Mouse (Mus musculus): ENCODE measurements around the gene Atg4d. TPM values are rescaled to one million over a fixed set of nuclear protein-coding genes. Genes with fewer than 3 reads are reported as not detected.
"Not testable (repeated sequence)": the region's sequence is repeated elsewhere in the genome, so short reads cannot be mapped to it uniquely, and the experiment has no call there.

The Atg4d gene
- polyA plus RNA-seq, 1 experiment: 27.5 TPM

DNA sequence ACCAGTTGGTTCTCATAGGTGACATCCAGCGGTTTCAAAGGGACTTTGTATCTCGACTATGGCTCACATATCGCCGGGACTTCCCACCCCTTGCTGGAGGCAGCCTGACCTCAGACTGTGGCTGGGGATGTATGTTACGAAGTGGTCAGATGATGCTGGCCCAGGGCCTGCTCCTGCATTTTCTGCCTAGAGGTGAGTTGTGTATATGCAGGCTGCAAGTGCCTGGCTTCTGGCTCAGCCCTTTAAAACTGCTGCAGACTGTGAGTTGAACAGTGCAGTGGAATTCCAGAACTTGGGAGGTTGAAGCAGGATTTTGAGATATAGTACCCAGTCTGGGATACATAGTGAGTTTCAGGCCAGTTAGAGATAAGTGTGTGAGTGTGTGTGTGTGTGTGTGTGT, 1.8 kb downstream of the Atg4d start:
- no peaks in the 10 kb centered on the region; the same call in 1 of the 2 replicates for H3K36me3 ChIP-seq (ENCODE audit: control insufficient read depth, insufficient read depth, low read length)
- H3K27ac ChIP-seq (ENCODE audit: control insufficient read depth, insufficient read depth, low read depth, low read length): no peak overlapping the region
- no peaks in the 10 kb centered on the region for H3K27me3 ChIP-seq (ENCODE audit: control insufficient read depth, insufficient read depth, low read length)
- TF ChIP-seq POLR2A (IDR thresholded peaks at IDR 0.05; ENCODE audit: control insufficient read depth, low read depth, low read length): no peak
- no peak for TF ChIP-seq CTCF (IDR thresholded peaks at IDR 0.05; ENCODE audit: control insufficient read depth, insufficient read depth, insufficient replicate concordance, low read depth, low read length)
- H3K4me3 ChIP-seq (ENCODE audit: control insufficient read depth, low read depth, low read length): no peak overlapping the region
- H3K4me1 ChIP-seq (ENCODE audit: control insufficient read depth, insufficient read depth, low read length): peaks cover 12% of the 10 kb centered on the region

DNA sequence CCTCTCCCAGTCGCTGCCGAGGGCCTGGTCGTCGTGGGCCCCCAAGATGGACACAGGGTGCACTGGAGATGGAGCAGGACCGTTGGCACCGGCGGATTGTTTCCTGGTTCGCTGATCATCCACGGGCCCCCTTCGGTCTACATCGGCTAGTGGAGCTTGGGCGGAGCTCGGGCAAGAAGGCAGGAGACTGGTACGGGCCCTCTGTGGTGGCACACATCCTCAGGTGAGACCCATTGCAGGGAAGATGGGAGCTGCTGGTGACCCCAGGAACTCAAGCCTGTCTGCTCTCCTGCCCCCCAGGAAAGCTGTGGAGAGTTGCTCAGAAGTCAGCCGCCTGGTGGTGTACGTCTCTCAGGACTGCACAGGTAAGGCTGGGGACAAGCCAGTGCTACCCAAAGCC, 3.2 kb downstream of the Atg4d start:
- Histone ChIP-seq H3K27me3 (ENCODE audit: control insufficient read depth, insufficient read depth, low read length) (no peaks in the 10 kb centered on the region), H3K4me1 (ENCODE audit: control insufficient read depth, insufficient read depth, low read length) (peaks cover 12% of the 10 kb centered on the region), H3K36me3 (ENCODE audit: control insufficient read depth, insufficient read depth, low read length) (no peaks in the 10 kb centered on the region; the same call in 1 of the 2 replicates), H3K4me3 (ENCODE audit: control insufficient read depth, low read depth, low read length) (no peak overlapping the region), H3K27ac (ENCODE audit: control insufficient read depth, insufficient read depth, low read depth, low read length) (no peak overlapping the region)
- TF ChIP-seq CTCF (IDR thresholded peaks at IDR 0.05; ENCODE audit: control insufficient read depth, insufficient read depth, insufficient replicate concordance, low read depth, low read length) (no peak), POLR2A (IDR thresholded peaks at IDR 0.05; ENCODE audit: control insufficient read depth, low read depth, low read length) (no peak)

DNA sequence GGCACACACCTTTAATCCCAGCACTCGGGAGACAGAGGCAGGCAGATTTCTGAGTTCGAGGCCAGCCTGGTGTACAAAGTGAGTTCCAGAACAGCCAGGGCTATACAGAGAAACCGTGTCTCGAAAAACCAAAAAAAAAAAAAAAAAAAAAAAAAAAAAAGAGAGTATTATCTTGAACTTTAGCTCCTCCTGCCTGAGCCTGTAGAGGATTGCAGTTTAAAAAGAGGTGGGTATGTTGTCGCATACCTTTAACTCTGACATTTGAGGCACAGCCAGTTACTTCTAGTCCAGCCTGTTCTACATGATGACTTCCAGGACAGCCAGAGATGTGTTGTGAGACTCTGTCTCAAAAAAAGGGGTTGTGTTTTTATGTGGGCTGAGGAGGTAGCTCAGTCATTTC, 4.5 kb downstream of the Atg4d start:
- H3K4me1 ChIP-seq (ENCODE audit: control insufficient read depth, insufficient read depth, low read length); H3K36me3 ChIP-seq (ENCODE audit: control insufficient read depth, insufficient read depth, low read length); H3K27ac ChIP-seq (ENCODE audit: control insufficient read depth, insufficient read depth, low read depth, low read length); H3K27me3 ChIP-seq (ENCODE audit: control insufficient read depth, insufficient read depth, low read length); H3K4me3 ChIP-seq (ENCODE audit: control insufficient read depth, low read depth, low read length): not testable (repeated sequence)

DNA sequence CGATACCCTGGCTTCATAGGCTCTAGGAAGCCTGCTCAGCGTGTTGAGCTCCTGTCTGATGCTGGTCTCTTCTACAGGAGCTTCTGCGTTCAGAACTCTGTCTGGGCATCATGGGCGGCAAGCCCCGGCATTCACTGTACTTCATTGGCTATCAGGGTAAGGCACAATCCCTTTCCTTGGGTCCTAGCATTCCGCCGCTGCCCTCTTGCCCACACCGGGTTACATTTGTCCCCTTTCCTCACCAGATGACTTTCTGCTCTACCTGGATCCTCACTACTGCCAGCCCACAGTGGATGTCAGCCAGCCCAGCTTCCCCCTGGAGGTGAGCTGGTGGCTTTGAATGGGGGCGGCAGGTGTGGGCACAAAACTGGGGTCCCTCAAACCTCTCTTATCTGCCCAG, 7.3 kb downstream of the Atg4d start:
- H3K27ac ChIP-seq (ENCODE audit: control insufficient read depth, insufficient read depth, low read depth, low read length): no peak overlapping the region
- TF ChIP-seq CTCF (IDR thresholded peaks at IDR 0.05; ENCODE audit: control insufficient read depth, insufficient read depth, insufficient replicate concordance, low read depth, low read length): no peak
- no peak for TF ChIP-seq POLR2A (IDR thresholded peaks at IDR 0.05; ENCODE audit: control insufficient read depth, low read depth, low read length)
- no peaks in the 10 kb centered on the region; the same call in 1 of the 2 replicates for H3K36me3 ChIP-seq (ENCODE audit: control insufficient read depth, insufficient read depth, low read length)
- H3K4me1 ChIP-seq (ENCODE audit: control insufficient read depth, insufficient read depth, low read length): no peaks in the 10 kb centered on the region; the same call in 1 of the 2 replicates
- no peak overlapping the region for H3K4me3 ChIP-seq (ENCODE audit: control insufficient read depth, low read depth, low read length)
- H3K27me3 ChIP-seq (ENCODE audit: control insufficient read depth, insufficient read depth, low read length): no peaks in the 10 kb centered on the region

DNA sequence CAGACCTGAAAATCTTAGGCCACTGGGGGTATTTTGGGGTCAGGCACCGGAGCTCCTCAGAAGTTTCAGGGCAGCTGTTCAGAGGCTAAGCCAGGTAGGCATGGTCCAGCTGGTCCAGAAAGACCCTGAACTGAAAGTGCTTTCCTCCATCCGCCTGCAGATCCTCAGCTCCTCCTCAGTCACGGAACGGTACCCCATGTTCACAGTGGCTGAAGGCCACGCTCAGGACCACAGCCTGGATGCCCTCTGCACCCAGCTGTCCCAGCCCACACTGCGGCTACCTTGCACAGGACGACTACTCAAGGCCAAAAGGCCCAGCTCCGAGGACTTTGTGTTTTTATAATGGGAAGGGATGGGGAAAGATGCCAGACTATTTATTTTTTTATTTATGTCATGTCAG, 8.0 kb downstream of the Atg4d start:
- H3K4me3 ChIP-seq (ENCODE audit: control insufficient read depth, low read depth, low read length): no peak overlapping the region
- no peak for TF ChIP-seq POLR2A (IDR thresholded peaks at IDR 0.05; ENCODE audit: control insufficient read depth, low read depth, low read length)
- no peak for TF ChIP-seq CTCF (IDR thresholded peaks at IDR 0.05; ENCODE audit: control insufficient read depth, insufficient read depth, insufficient replicate concordance, low read depth, low read length)
- no peaks in the 10 kb centered on the region; the same call in 1 of the 2 replicates for H3K4me1 ChIP-seq (ENCODE audit: control insufficient read depth, insufficient read depth, low read length)
- H3K27me3 ChIP-seq (ENCODE audit: control insufficient read depth, insufficient read depth, low read length): no peaks in the 10 kb centered on the region
- no peak overlapping the region for H3K27ac ChIP-seq (ENCODE audit: control insufficient read depth, insufficient read depth, low read depth, low read length)
- H3K36me3 ChIP-seq (ENCODE audit: control insufficient read depth, insufficient read depth, low read length): no peaks in the 10 kb centered on the region; the same call in 1 of the 2 replicates

DNA sequence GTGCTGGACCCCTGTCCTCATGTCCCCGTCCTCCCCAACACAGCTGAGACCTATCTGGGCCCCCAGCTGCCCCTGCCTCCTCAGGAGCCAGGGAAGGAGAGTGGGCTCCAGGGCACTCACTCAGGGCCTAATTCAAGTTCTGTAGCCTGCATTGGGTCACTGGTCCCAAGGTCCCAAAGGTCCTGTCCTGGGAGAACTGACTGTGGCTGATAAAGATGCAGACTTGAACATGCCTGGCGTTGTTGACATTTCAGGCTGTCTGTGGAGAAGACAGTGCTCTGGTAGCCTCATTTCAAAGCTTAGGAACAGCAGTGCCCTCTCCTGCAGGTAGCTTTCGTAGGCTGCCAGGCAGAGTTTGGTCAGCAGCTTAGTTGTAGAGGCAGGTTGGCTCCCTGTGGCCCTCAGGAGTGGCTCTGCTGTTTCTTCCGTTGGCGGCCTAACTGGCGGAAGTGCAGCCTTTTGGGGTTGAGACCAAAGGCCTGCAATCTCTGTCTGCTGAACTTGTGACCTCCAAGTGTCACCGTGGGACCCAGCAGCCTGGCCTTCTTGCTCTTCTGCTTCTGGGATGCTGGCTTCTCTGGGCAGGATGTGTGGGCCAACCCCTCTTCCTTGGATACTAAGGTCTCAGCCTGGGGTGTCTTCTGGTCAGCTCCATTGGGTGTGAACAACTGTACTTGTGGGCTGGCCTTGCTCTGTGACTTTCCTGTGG, 8.6 kb downstream of the Atg4d start:
- TF ChIP-seq CTCF (IDR thresholded peaks at IDR 0.05; ENCODE audit: control insufficient read depth, insufficient read depth, insufficient replicate concordance, low read depth, low read length) (no peak), POLR2A (IDR thresholded peaks at IDR 0.05; ENCODE audit: control insufficient read depth, low read depth, low read length) (no peak)
- Histone ChIP-seq H3K27me3 (ENCODE audit: control insufficient read depth, insufficient read depth, low read length) (no peaks in the 10 kb centered on the region), H3K4me1 (ENCODE audit: control insufficient read depth, insufficient read depth, low read length) (no peaks in the 10 kb centered on the region; the same call in 1 of the 2 replicates), H3K36me3 (ENCODE audit: control insufficient read depth, insufficient read depth, low read length) (no peaks in the 10 kb centered on the region; the same call in none of the 2 replicates), H3K27ac (ENCODE audit: control insufficient read depth, insufficient read depth, low read depth, low read length) (no peak overlapping the region), H3K4me3 (ENCODE audit: control insufficient read depth, low read depth, low read length) (no peak overlapping the region)

DNA sequence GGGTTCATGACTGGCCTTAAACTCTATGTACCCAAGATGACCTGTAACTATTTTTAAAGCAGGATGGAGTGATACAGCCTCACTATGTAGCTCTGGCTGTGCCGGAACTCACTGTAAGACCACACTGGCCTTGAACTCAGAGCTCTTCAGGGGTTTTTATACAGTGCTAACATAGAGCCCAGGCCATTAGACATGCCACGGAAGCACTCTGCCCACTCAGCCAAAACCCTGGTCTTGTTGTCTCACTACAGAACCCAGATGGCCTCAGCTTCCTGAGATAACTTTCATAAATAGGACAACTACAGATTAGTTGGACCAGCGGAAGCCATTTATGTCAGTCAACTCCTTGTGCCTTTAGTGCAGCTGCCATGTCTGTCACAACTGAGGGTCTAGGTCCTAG, 9.2 kb downstream of the Atg4d start:
- no peaks in the 10 kb centered on the region; the same call in none of the 2 replicates for H3K36me3 ChIP-seq (ENCODE audit: control insufficient read depth, insufficient read depth, low read length)
- TF ChIP-seq POLR2A (IDR thresholded peaks at IDR 0.05; ENCODE audit: control insufficient read depth, low read depth, low read length) (no peak), CTCF (IDR thresholded peaks at IDR 0.05; ENCODE audit: control insufficient read depth, insufficient read depth, insufficient replicate concordance, low read depth, low read length) (no peak)
- H3K4me1 ChIP-seq (ENCODE audit: control insufficient read depth, insufficient read depth, low read length): no peaks in the 10 kb centered on the region; the same call in 1 of the 2 replicates
- H3K4me3 ChIP-seq (ENCODE audit: control insufficient read depth, low read depth, low read length): no peak overlapping the region
- no peak overlapping the region for H3K27ac ChIP-seq (ENCODE audit: control insufficient read depth, insufficient read depth, low read depth, low read length)
- no peaks in the 10 kb centered on the region for H3K27me3 ChIP-seq (ENCODE audit: control insufficient read depth, insufficient read depth, low read length)
